Mouse (Mus musculus) cortical plate, adult 2 months (tissue): ENCODE data around the gene Exoc4. TPM values are rescaled to one million over a fixed set of nuclear protein-coding genes. Genes with fewer than 3 reads are reported as not detected.

Experiments
- H3K27ac ChIP-seq: fragments of 200-500 bp; 2 replicates; pipeline ENCODE4 v1.5.1; 2012; ENCODE audit warnings: low read length, control low read depth, inconsistent platforms; ENCODE audit not compliant: insufficient read depth
- H3K4me1 ChIP-seq: fragments of 200-500 bp; 2 replicates; pipeline ENCODE4 v1.6.1; 2011; ENCODE audit warnings: low read length; ENCODE audit not compliant: control insufficient read depth, insufficient read depth
- H3K4me3 ChIP-seq: fragments of 200-500 bp; 2 replicates; pipeline ENCODE4 v1.5.1; 2011; ENCODE audit warnings: mild to moderate bottlenecking, low read length, control low read depth; ENCODE audit not compliant: insufficient read depth
- CTCF ChIP-seq: fragments of 200-500 bp; IDR thresholded peaks from 2 replicates; pipeline ENCODE4 v1.5.1; 2011; ENCODE audit warnings: mild to moderate bottlenecking, control low read depth, low read length; ENCODE audit not compliant: insufficient read depth; ENCODE audit errors: extremely low read depth
- POLR2A ChIP-seq: fragments of 200-500 bp; IDR thresholded peaks from 2 replicates; pipeline ENCODE4 v1.6.1; 2011; ENCODE audit warnings: mild to moderate bottlenecking, low read length, control low read depth; ENCODE audit not compliant: insufficient read depth; ENCODE audit errors: extremely low read depth
- polyA plus RNA-seq: library from polyadenylated mRNA; depleted of rRNA; stranded (reverse); fragments of >200 nt; gene quantifications from 2 replicates; pipeline ENCODE4 v1.2.3, GENCODE M21; 2012

Gene Exoc4
- polyA plus RNA-seq, 1 experiment, result 19.0 TPM

- TF ChIP-seq POLR2A, result no peak
- peak; percentile 10; the same call in 1 of the 2 replicates for TF ChIP-seq CTCF
- no peak overlapping the region for H3K4me3 ChIP-seq
- no peak overlapping the region for H3K27ac ChIP-seq
- H3K4me1 ChIP-seq, result no peaks in the 10 kb centered on the region
These were observed 48.7 kb downstream of the Exoc4 start for GRCm38 (mm10) chr6:33297566-33297965.

DNA sequence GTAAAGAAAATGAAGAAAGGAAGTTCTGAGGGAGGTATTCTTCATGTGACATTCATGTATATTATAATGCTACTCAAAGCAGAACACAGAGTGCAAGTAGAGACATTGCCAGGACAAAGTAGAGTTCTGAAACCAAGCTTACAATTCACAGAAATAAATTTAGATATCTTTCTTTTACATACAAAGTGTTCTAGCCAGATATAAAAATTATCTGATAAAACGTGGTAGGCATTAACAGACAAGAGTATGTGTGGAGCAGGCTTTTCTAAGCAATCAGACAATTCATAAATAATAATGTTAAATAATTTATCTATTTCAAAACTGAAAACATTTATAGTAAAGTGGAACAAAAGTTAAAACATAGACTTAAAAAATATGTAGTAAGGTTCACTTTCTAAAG is 49.9 kb downstream of the Exoc4 start:
- Histone ChIP-seq H3K27ac (no peak overlapping the region), H3K4me1 (no peaks in the 10 kb centered on the region), H3K4me3 (no peak overlapping the region)
- TF ChIP-seq CTCF (no peak), POLR2A (no peak)

GRCm38 (mm10) chr6:33305996-33306395 is 57.1 kb downstream of the Exoc4 start:
- no peak for TF ChIP-seq POLR2A
- TF ChIP-seq CTCF, result no peak
- no peak overlapping the region for H3K27ac ChIP-seq

DNA sequence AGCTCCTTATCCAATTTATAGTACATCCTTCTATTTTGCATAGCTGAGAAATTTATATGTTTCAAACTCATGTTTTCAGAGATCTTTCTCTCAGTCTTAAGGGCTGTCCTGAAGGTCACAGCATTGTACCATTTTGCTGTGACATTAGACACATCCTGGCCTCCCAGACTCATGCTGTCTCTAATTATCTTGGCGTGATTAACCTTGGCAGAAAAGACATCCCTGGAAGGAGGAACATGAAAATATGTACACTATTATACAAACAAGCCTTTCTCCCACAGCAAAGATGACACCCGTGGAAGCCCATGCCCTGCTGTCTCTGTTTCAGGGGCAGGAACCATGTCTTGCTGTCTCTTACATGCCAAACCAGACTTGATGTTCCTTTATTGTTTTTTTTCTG is 59.8 kb downstream of the Exoc4 start:
- no peak overlapping the region for H3K27ac ChIP-seq
- H3K4me3 ChIP-seq, result no peak overlapping the region
- H3K4me1 ChIP-seq, result no peaks in the 10 kb centered on the region
- TF ChIP-seq POLR2A (no peak), CTCF (no peak)

More at GRCm38 (mm10) chr6:33305996-33306395, 57.1 kb downstream of the Exoc4 start:
- H3K4me3 ChIP-seq, result no peak overlapping the region
- no peaks in the 10 kb centered on the region for H3K4me1 ChIP-seq

DNA sequence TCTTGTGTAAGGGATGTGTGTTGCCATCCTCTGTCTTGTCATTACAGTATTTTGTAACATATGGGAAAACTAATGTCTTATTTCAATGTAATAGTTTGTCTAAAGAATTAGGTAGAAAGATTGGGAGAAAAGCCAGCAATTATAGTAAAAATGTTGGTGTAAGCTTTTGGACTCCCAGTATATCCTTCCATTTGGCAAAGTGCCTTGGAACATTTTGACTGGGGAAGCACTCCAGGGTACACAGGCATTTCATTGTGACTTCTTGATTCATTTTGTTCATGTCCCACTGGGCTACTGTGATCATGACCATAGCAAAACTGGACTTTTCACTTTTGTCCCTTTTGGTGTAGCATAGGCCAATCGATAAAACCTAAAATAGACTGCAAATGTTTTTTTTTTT is 61.6 kb downstream of the Exoc4 start:
- no peaks in the 10 kb centered on the region for H3K4me1 ChIP-seq
- no peak overlapping the region for H3K4me3 ChIP-seq
- TF ChIP-seq CTCF, result no peak
- no peak for TF ChIP-seq POLR2A
- no peak overlapping the region for H3K27ac ChIP-seq

DNA sequence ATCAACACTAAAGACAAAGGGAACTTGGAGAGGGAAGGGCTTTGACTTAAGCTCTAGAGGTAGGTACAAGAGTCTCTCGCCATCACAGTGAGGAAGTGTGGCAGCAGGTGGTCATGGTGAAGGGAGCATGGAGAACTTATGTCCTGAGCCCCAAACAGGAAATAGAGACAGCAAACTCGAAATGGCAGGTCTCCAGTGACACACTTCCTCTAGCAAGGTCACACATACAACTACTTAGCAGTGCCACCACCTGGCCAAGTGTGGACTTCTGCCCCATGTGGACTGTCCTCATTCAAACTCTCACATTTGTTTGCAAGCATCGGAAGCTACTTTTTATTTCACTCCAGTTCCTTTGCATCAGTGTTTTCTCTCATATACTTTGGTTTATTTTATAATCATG is 74.0 kb downstream of the Exoc4 start:
- Histone ChIP-seq H3K4me3 (no peak overlapping the region), H3K27ac (no peak overlapping the region), H3K4me1 (no peaks in the 10 kb centered on the region)
- TF ChIP-seq POLR2A, result no peak
- no peak for TF ChIP-seq CTCF

- no peaks in the 10 kb centered on the region for H3K4me1 ChIP-seq
- no peak for TF ChIP-seq CTCF
- TF ChIP-seq POLR2A, result no peak
These were observed 74.5 kb downstream of the Exoc4 start for GRCm38 (mm10) chr6:33323386-33323785.

DNA sequence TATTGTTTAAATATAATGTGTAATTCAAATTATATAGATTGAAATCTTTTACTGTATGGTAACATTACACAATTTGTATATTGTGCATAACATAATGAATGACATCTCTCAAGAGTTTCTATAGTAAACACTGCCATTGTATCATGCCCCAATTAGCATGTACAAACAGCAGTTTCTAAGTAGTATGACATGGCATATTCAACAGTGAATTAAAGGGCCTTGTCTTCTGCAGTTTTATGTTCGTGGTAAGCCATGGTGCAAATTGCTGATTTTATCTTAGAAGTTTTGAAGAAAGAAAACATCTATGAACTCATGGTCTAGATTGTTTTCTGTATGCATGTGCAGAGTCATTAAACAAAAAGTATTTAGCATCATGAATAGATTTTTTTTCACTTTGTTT is 79.4 kb downstream of the Exoc4 start:
- Histone ChIP-seq H3K4me3 (no peak overlapping the region), H3K27ac (no peak overlapping the region), H3K4me1 (no peaks in the 10 kb centered on the region)
- no peak for TF ChIP-seq CTCF
- TF ChIP-seq POLR2A, result no peak

More at GRCm38 (mm10) chr6:33323386-33323785, 74.5 kb downstream of the Exoc4 start:
- no peak overlapping the region for H3K4me3 ChIP-seq
- H3K27ac ChIP-seq, result no peak overlapping the region

- Histone ChIP-seq H3K4me3 (no peak overlapping the region), H3K27ac (no peak overlapping the region), H3K4me1 (no peaks in the 10 kb centered on the region; the same call in 1 of the 2 replicates)
- TF ChIP-seq POLR2A (no peak), CTCF (no peak)
These were observed 98.3 kb downstream of the Exoc4 start for GRCm38 (mm10) chr6:33347088-33347775.

GRCm38 (mm10) chr6:33361613-33362012 is 112.7 kb downstream of the Exoc4 start:
- no peak overlapping the region for H3K27ac ChIP-seq
- no peaks in the 10 kb centered on the region; the same call in 1 of the 2 replicates for H3K4me1 ChIP-seq
- no peak overlapping the region for H3K4me3 ChIP-seq
- TF ChIP-seq CTCF (no peak), POLR2A (no peak)
